Mouse (Mus musculus): ENCODE data around the gene Aldh3b2. TPM values are rescaled to one million over a fixed set of nuclear protein-coding genes. Genes with fewer than 3 reads are reported as not detected.
"Not testable (repeated sequence)": the region's sequence is repeated elsewhere in the genome, so short reads cannot be mapped to it uniquely, and the experiment has no call there.

The Aldh3b2 gene
- total RNA-seq, 2 experiments from 2014 or later: 0.93 to 1.5 TPM

DNA sequence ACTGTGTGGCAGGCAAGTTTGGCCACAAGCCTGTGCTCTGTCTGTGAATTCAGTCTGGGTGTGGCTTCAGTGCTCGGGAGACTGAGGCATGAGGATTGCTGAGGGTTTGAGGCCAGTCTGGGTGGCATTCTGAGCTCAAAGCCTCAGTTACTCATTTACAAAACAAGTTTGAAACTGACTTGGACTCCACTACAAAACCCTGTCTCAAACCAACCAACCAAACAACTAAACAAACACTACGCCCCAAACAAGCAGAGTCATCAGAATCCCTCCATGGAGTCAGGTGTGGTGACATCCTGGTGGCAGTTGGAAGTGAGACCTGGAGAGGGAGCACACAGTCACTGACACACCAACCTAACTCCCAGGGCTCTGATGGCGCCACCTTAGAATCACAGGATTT, 21.8 kb upstream of the Aldh3b2 start:
- no peak overlapping the region for H3K27ac ChIP-seq
- DNase-seq (ENCODE audit: extremely low spot score in 1 of 2, low spot score in 2 of 2): no peak
- H3K4me3 ChIP-seq: no peak overlapping the region
- intact Hi-C loops (cut with DNase I): loop anchor here (10.0 kb wide), 1 partner anchor 134 kb away; the partner anchor contains the start of gene Cabp2
- no peak for TF ChIP-seq CTCF (IDR thresholded peaks at IDR 0.05)

DNA sequence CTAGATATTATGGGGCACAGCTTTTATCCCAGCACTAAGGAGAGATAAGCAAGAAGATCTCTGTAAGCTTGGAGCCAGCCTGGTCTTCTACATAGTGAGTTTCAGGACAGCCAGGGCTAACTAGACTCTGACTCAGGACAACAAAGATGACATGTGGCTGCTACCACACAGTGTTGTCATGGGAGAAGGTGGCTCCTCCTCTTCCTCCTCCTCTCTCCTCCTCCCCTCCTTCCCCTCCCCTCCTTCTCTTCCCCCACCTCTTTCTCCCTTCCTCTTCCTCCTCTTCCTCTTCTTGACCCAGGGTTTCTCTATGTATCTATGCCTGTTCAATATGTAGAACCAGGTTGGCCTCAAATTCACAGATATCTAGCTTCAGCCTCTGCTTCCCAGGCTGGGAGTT, 20.7 kb upstream of the Aldh3b2 start:
- TF ChIP-seq CTCF (IDR thresholded peaks at IDR 0.05): no peak
- no peak for DNase-seq (ENCODE audit: extremely low spot score in 1 of 2, low spot score in 2 of 2)
- intact Hi-C loops (cut with DNase I): loop anchor here (10.0 kb wide), 1 partner anchor 133 kb away; the partner anchor contains the start of gene Cabp2
- Histone ChIP-seq H3K4me3 (no peak overlapping the region), H3K27ac (no peak overlapping the region)

- Histone ChIP-seq H3K27ac (no peak overlapping the region), H3K4me3 (no peak overlapping the region)
- intact Hi-C loops (cut with DNase I): loop anchor here (10.0 kb wide), 1 partner anchor 133 kb away; the partner anchor contains the start of gene Cabp2
- no peak for DNase-seq (ENCODE audit: extremely low spot score in 1 of 2, low spot score in 2 of 2)
- TF ChIP-seq CTCF (IDR thresholded peaks at IDR 0.05): no peak
These were observed 20.0 kb upstream of the Aldh3b2 start for GRCm38 (mm10) chr19:3952099-3952498.

- no peak overlapping the region for H3K27ac ChIP-seq
- intact Hi-C loops (cut with DNase I): loop anchor here (10.0 kb wide), 1 partner anchor 130 kb away; the partner anchor contains the start of gene Cabp2
- no peak overlapping the region for H3K4me3 ChIP-seq
- no peak for TF ChIP-seq CTCF (IDR thresholded peaks at IDR 0.05)
- no peak for DNase-seq (ENCODE audit: extremely low spot score in 1 of 2, low spot score in 2 of 2)
These were observed 17.1 kb upstream of the Aldh3b2 start for GRCm38 (mm10) chr19:3955033-3955432.

- Histone ChIP-seq H3K4me3 (no peak overlapping the region), H3K27ac (no peak overlapping the region)
- DNase-seq (ENCODE audit: extremely low spot score in 1 of 2, low spot score in 2 of 2): no peak
- intact Hi-C loops (cut with DNase I): loop anchor here (10.0 kb wide), 1 partner anchor 129 kb away; the partner anchor contains the start of gene Cabp2
- no peak for TF ChIP-seq CTCF (IDR thresholded peaks at IDR 0.05)
These were observed 16.3 kb upstream of the Aldh3b2 start for GRCm38 (mm10) chr19:3955804-3956203.

DNA sequence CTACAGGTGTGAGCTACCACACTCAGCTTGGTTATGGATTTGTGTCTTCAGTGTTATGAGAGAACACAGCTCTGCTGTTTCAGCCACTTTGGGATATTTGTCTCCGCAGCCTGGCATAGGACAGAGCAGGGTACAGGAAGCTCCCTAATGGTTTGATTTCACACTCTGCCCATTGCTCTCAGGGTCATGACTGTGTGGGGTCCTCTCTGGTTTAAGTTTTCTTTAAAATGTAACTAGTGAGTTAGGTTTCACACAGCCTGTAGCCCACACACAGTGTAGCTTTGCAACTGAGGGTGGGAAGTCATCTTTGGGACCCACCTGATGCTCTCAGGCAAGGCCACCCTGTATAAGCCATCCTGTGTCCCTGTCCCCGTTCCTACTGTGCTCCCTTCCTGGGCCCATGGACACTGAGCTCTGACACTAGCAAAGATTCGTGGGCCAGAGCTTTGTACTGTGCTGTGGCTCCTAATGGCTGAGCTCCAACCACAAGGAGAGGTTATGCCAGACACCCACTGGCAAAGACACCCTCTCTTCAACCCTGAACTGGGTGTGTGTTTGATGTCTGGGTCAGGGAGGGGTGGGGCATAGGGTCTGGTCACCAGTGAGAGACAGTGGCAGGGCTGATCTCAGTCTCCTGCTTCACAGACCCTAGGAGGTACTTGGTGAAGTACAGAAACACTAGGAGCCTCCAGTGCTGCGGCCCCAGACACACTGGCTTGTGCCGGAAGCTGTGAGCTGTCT, 14.7 kb upstream of the Aldh3b2 start:
- H3K4me3 ChIP-seq; DNase-seq (ENCODE audit: extremely low spot score in 1 of 2, low spot score in 2 of 2); H3K27ac ChIP-seq: not testable (repeated sequence)
- intact Hi-C loops (cut with DNase I): loop anchor here (10.0 kb wide), 1 partner anchor 127 kb away; the partner anchor contains the start of gene Cabp2

DNA sequence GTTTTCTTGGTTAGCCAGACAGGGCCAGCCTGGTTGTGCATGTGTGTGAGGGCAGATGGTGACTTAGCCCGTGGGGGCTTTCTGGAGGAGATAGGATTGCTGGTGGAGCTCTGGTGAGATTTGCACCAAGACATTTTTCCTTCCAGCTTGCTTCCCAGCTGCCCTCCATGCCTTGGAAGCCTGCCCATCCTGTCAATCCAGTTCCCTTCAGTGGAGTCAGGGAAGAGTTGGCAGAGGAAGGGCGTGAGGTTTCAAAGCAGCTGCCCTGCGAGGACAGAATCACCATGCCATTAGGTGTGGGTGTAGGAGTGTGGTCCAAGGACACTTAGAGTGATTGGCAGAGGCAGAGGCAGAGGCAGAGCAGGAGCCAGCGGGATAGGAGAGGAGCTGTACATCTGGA, 13.7 kb upstream of the Aldh3b2 start, which contains the start of gene Aldh3b3:
Aldh3b3 (plus strand) TSS at position 176 of the 400 bp plus-strand sequence.
- intact Hi-C loops (cut with DNase I): loop anchor here (10.0 kb wide), 1 partner anchor 126 kb away; the partner anchor contains the start of gene Cabp2
- no peak within 1 kb of the TSS for H3K27ac ChIP-seq
- no peak within 1 kb of the TSS for H3K4me3 ChIP-seq
- no peak for DNase-seq (ENCODE audit: extremely low spot score in 1 of 2, low spot score in 2 of 2)
- no peak for TF ChIP-seq CTCF (IDR thresholded peaks at IDR 0.05)

GRCm38 (mm10) chr19:3959030-3959429, 13.1 kb upstream of the Aldh3b2 start:
- H3K4me3 ChIP-seq: no peak overlapping the region
- no peak overlapping the region for H3K27ac ChIP-seq
- intact Hi-C loops (cut with DNase I): loop anchor here (10.0 kb wide), 1 partner anchor 126 kb away; the partner anchor contains the start of gene Cabp2
- TF ChIP-seq CTCF (IDR thresholded peaks at IDR 0.05): no peak
- no peak for DNase-seq (ENCODE audit: extremely low spot score in 1 of 2, low spot score in 2 of 2)

DNA sequence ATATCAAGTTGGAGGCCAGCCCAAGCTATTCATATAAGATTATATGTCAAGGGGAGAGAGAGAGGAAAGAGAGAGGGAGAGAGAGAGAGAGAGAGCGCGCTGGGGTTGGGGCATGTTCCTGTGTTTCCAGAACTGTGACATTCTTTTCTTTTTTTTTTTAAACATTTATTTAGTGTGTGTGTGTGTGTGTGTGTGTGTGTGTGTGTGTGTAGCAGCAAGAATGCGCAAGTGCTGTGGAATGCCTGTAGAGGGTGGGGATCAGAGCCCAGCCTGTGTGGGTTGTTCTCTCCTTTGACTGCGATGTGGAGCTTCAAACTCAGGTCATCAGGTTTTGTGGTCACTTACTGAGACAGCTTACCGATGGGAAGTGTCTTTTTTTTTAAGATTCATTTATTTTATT, 11.9 kb upstream of the Aldh3b2 start:
- TF ChIP-seq CTCF (IDR thresholded peaks at IDR 0.05): no peak
- intact Hi-C loops (cut with DNase I): no loop called here
- no peak overlapping the region for H3K27ac ChIP-seq
- no peak overlapping the region for H3K4me3 ChIP-seq
- no peak for DNase-seq (ENCODE audit: extremely low spot score in 1 of 2, low spot score in 2 of 2)

GRCm38 (mm10) chr19:3961805-3962204, 10.3 kb upstream of the Aldh3b2 start:
- H3K27ac ChIP-seq; DNase-seq (ENCODE audit: extremely low spot score in 1 of 2, low spot score in 2 of 2); intact Hi-C loops (cut with DNase I); H3K4me3 ChIP-seq: not testable (repeated sequence)

- DNase-seq (ENCODE audit: extremely low spot score in 1 of 2, low spot score in 2 of 2): no peak
- Histone ChIP-seq H3K27ac (no peak overlapping the region), H3K4me3 (no peak overlapping the region)
- TF ChIP-seq CTCF (IDR thresholded peaks at IDR 0.05): peak; percentile 14; the same call in 1 of the 2 replicates
- intact Hi-C loops (cut with DNase I): no loop called here
These were observed 9.7 kb upstream of the Aldh3b2 start for GRCm38 (mm10) chr19:3962469-3962868.

DNA sequence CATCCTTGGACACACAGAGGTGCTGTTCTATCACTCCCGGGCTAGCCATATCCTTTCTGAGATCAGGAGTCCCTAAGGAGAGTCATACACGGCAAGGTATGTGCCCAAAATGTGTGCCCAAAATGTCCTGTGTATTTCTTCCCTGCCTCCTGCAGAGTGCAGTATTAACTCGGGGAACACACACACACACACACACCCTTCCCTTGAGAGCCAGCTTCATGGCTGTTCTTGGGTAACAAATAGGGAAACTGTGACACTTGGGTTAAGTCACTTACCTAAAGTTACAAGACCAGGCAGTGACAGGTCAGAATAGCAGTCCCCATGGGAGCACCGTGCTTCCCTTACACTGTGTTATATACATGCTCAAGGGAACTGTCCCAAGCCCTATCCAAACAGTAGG, 8.1 kb upstream of the Aldh3b2 start:
- intact Hi-C loops (cut with DNase I): no loop called here
- H3K27ac ChIP-seq: no peak overlapping the region
- TF ChIP-seq CTCF (IDR thresholded peaks at IDR 0.05): no peak
- DNase-seq (ENCODE audit: extremely low spot score in 1 of 2, low spot score in 2 of 2): no peak
- H3K4me3 ChIP-seq: no peak overlapping the region
